Mouse (Mus musculus): ENCODE results near the gene Usp15.

DNA sequence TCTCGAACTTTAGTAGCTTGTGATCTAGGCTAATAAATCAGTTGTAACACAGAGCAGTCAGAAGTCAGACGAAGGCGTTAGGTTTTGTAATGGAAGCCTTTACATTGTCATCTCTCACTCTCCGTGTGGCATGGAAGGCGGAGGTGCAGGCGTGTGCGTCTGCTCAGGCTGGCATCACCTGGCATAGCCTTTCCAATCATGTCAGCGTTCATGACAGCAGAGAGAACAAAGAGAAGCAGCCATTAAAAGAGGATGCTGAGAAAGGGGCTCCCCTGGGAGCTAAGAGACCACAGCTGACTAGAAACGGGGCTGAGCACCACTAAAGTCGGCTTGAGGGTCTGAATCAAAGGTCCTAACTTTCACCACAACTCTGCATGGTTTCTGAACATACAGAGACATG lies 140.3 kb downstream of the Usp15 start:
- TF ChIP-seq GATA1 (IDR thresholded peaks at IDR 0.05; ENCODE audit: low read length), result no peak
- TF ChIP-seq TAL1 (IDR thresholded peaks at IDR 0.05; ENCODE audit: low read length), result no peak

All from erythroblast, embryonic 14.5 days (primary cell).